Mouse (Mus musculus): ENCODE measurements at regions not wholly inside any gene's neighbourhood (a gene's known extent, or its start where the extent isn't known, plus 50 kb on each side); places are given as distances from the start of the nearest gene placed in this dataset.
"Not testable (repeated sequence)": the region's sequence is repeated elsewhere in the genome, so short reads cannot be mapped to it uniquely, and the experiment has no call there.

- DNase-seq (ENCODE audit: low read depth, low spot score) = no peak
Measured at GRCm38 (mm10) chr15:41920270-41920669, 1786.1 kb downstream of the 9330182O14Rik start.

GRCm38 (mm10) chr15:41936697-41937096 is 1802.5 kb downstream of the 9330182O14Rik start:
- no peak for DNase-seq (ENCODE audit: low read depth, low spot score)

GRCm38 (mm10) chr15:41945226-41945625 is 1811.1 kb downstream of the 9330182O14Rik start:
- DNase-seq (ENCODE audit: low read depth, low spot score) = no peak

- no peak for DNase-seq (ENCODE audit: low read depth, low spot score)
Measured at GRCm38 (mm10) chr15:41947888-41948287, 1813.7 kb downstream of the 9330182O14Rik start.

- DNase-seq (ENCODE audit: low read depth, low spot score) = no peak
Measured at GRCm38 (mm10) chr15:41948347-41949093, 1814.4 kb downstream of the 9330182O14Rik start.

GRCm38 (mm10) chr15:41949094-41949461 is 1814.9 kb downstream of the 9330182O14Rik start:
- DNase-seq (ENCODE audit: low read depth, low spot score) = no peak

GRCm38 (mm10) chr15:41951276-41951675 is 1817.1 kb downstream of the 9330182O14Rik start:
- DNase-seq (ENCODE audit: low read depth, low spot score) = peak; percentile 17

GRCm38 (mm10) chr15:41960597-41960996 is 1826.4 kb downstream of the 9330182O14Rik start:
- DNase-seq (ENCODE audit: low read depth, low spot score) = no peak

GRCm38 (mm10) chr15:41970877-41971276 is 1836.7 kb downstream of the 9330182O14Rik start:
- no peak for DNase-seq (ENCODE audit: low read depth, low spot score)

- peak; percentile 53 for DNase-seq (ENCODE audit: low read depth, low spot score)
Measured at GRCm38 (mm10) chr15:41973263-41973662, 1839.1 kb downstream of the 9330182O14Rik start.

- DNase-seq (ENCODE audit: low read depth, low spot score) = no peak
Measured at GRCm38 (mm10) chr15:41977196-41977595, 1843.0 kb downstream of the 9330182O14Rik start.

- DNase-seq (ENCODE audit: low read depth, low spot score) = no peak
Measured at GRCm38 (mm10) chr15:41977649-41978231, 1843.6 kb downstream of the 9330182O14Rik start.

GRCm38 (mm10) chr15:41983261-41983660 is 1849.1 kb downstream of the 9330182O14Rik start:
- no peak for DNase-seq (ENCODE audit: low read depth, low spot score)

GRCm38 (mm10) chr15:41984267-41984666 is 1850.1 kb downstream of the 9330182O14Rik start:
- no peak for DNase-seq (ENCODE audit: low read depth, low spot score)

GRCm38 (mm10) chr15:41986264-41986663 is 1852.1 kb downstream of the 9330182O14Rik start:
- no peak for DNase-seq (ENCODE audit: low read depth, low spot score)

- DNase-seq (ENCODE audit: low read depth, low spot score) = no peak
Measured at GRCm38 (mm10) chr15:41989065-41989464, 1854.9 kb downstream of the 9330182O14Rik start.

GRCm38 (mm10) chr15:41991816-41992215 is 1857.7 kb downstream of the 9330182O14Rik start:
- no peak for DNase-seq (ENCODE audit: low read depth, low spot score)

- not testable (repeated sequence) for DNase-seq (ENCODE audit: low read depth, low spot score)
Measured at GRCm38 (mm10) chr15:42032286-42032685, 1898.1 kb downstream of the 9330182O14Rik start.

GRCm38 (mm10) chr15:42047088-42047976 is 1913.2 kb downstream of the 9330182O14Rik start:
- DNase-seq (ENCODE audit: low read depth, low spot score) = no peak

GRCm38 (mm10) chr15:42056772-42057171 is 1922.6 kb downstream of the 9330182O14Rik start:
- DNase-seq (ENCODE audit: low read depth, low spot score) = peak; percentile 15

- DNase-seq (ENCODE audit: low read depth, low spot score) = no peak
Measured at GRCm38 (mm10) chr15:42068207-42068831, 1934.2 kb downstream of the 9330182O14Rik start.

- no peak for DNase-seq (ENCODE audit: low read depth, low spot score)
Measured at GRCm38 (mm10) chr15:42069072-42069471, 1934.9 kb downstream of the 9330182O14Rik start.
